Mouse (Mus musculus): ENCODE measurements around the gene Cdc5l. TPM values are rescaled to one million over a fixed set of nuclear protein-coding genes. Genes with fewer than 3 reads are reported as not detected.

Cdc5l gene
- polyA plus RNA-seq, 1 experiment = 28.3 TPM

DNA sequence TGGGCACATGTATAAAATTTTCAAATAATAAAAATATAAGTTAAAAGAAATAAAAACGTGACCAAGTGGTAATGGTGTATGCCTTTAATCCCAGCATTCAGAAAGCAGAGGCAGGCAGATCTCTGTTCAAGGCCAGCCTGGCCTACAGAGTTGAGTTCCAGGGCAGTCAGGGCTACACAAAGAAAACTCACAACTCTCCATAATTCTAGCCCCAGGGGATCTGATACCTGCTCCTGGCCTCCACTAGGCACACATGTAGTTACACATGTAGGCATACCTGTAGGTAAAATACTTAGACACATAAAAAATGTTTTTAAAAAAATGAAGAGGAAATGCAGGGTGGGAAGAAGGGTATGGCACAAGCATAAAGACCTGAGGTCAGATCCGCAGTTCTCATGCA is 21.3 kb upstream of the Cdc5l start:
- Histone ChIP-seq H3K79me3 (ENCODE audit: low read depth) (no peaks in the 10 kb centered on the region), H3K79me2 (ENCODE audit: control insufficient read depth, insufficient read depth) (no peaks in the 10 kb centered on the region), H3ac (ENCODE audit: control insufficient read depth, insufficient read length, low read depth) (no peak overlapping the region), H3K4me3 (ENCODE audit: insufficient read depth, poor library complexity, severe bottlenecking) (no peak overlapping the region), H3K27me3 (ENCODE audit: control insufficient read depth, insufficient read depth, insufficient read length) (no peaks in the 10 kb centered on the region), H3K36me3 (ENCODE audit: control insufficient read depth, insufficient read depth) (no peaks in the 10 kb centered on the region)
- TF ChIP-seq CEBPB (IDR thresholded peaks at IDR 0.05; ENCODE audit: low read depth) (no peak), MAX (IDR thresholded peaks at IDR 0.05) (no peak), USF1 (IDR thresholded peaks at IDR 0.05; ENCODE audit: low read depth) (no peak), MYOG (IDR thresholded peaks at IDR 0.05; ENCODE audit: control insufficient read depth, extremely low read depth, insufficient read length) (no peak), MYOD1 (IDR thresholded peaks at IDR 0.05; ENCODE audit: control insufficient read depth, insufficient read length, low read depth) (no peak), FOSL1 (IDR thresholded peaks at IDR 0.05; ENCODE audit: insufficient read depth, low read length, poor library complexity, severe bottlenecking) (no peak), CTCF (IDR thresholded peaks at IDR 0.05; ENCODE audit: control insufficient read depth, insufficient read depth, insufficient read length) (no peak)

DNA sequence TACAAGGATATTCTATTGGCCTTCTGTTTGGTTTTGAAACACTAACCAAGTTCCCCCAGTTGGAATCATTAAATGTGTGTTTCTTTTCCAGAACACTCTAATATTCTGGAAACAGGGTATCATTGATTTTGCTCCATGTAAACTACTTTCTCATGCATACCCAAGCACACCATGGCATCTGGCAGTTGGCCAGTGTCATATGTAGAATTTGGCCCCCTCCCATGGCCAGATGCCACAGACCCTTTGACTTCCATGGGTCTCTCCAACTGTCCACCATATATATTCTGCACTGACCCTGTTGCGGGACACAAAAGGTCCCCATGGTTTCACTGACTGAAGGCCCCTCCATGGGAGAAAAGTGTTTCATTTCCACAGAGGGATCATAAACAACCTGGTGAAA is 18.7 kb upstream of the Cdc5l start:
- no peaks in the 10 kb centered on the region for H3K79me2 ChIP-seq (ENCODE audit: control insufficient read depth, insufficient read depth)
- no peaks in the 10 kb centered on the region for H3K79me3 ChIP-seq (ENCODE audit: low read depth)
- H3K36me3 ChIP-seq (ENCODE audit: control insufficient read depth, insufficient read depth) = peaks cover 4% of the 10 kb centered on the region
- H3K27me3 ChIP-seq (ENCODE audit: control insufficient read depth, insufficient read depth, insufficient read length) = no peaks in the 10 kb centered on the region
- H3K4me3 ChIP-seq (ENCODE audit: insufficient read depth, poor library complexity, severe bottlenecking) = no peak overlapping the region
- no peak for TF ChIP-seq CTCF (IDR thresholded peaks at IDR 0.05; ENCODE audit: control insufficient read depth, insufficient read depth, insufficient read length)
- TF ChIP-seq CEBPB (IDR thresholded peaks at IDR 0.05; ENCODE audit: low read depth) = no peak
- no peak for TF ChIP-seq MYOD1 (IDR thresholded peaks at IDR 0.05; ENCODE audit: control insufficient read depth, insufficient read length, low read depth)
- TF ChIP-seq FOSL1 (IDR thresholded peaks at IDR 0.05; ENCODE audit: insufficient read depth, low read length, poor library complexity, severe bottlenecking) = no peak
- TF ChIP-seq MYOG (IDR thresholded peaks at IDR 0.05; ENCODE audit: control insufficient read depth, extremely low read depth, insufficient read length) = no peak
- no peak for TF ChIP-seq USF1 (IDR thresholded peaks at IDR 0.05; ENCODE audit: low read depth)
- TF ChIP-seq MAX (IDR thresholded peaks at IDR 0.05) = no peak
- no peak overlapping the region for H3ac ChIP-seq (ENCODE audit: control insufficient read depth, insufficient read length, low read depth)

GRCm38 (mm10) chr17:45450153-45450552 is 16.6 kb upstream of the Cdc5l start:
- no peaks in the 10 kb centered on the region for H3K79me3 ChIP-seq (ENCODE audit: low read depth)
- no peak overlapping the region for H3ac ChIP-seq (ENCODE audit: control insufficient read depth, insufficient read length, low read depth)
- TF ChIP-seq MAX (IDR thresholded peaks at IDR 0.05) (no peak), MYOG (IDR thresholded peaks at IDR 0.05; ENCODE audit: control insufficient read depth, extremely low read depth, insufficient read length) (no peak), CTCF (IDR thresholded peaks at IDR 0.05; ENCODE audit: control insufficient read depth, insufficient read depth, insufficient read length) (no peak)
- no peaks in the 10 kb centered on the region for H3K27me3 ChIP-seq (ENCODE audit: control insufficient read depth, insufficient read depth, insufficient read length)
- peaks cover 4% of the 10 kb centered on the region for H3K36me3 ChIP-seq (ENCODE audit: control insufficient read depth, insufficient read depth)
- no peaks in the 10 kb centered on the region for H3K79me2 ChIP-seq (ENCODE audit: control insufficient read depth, insufficient read depth)
- H3K4me3 ChIP-seq (ENCODE audit: insufficient read depth, poor library complexity, severe bottlenecking) = no peak overlapping the region

DNA sequence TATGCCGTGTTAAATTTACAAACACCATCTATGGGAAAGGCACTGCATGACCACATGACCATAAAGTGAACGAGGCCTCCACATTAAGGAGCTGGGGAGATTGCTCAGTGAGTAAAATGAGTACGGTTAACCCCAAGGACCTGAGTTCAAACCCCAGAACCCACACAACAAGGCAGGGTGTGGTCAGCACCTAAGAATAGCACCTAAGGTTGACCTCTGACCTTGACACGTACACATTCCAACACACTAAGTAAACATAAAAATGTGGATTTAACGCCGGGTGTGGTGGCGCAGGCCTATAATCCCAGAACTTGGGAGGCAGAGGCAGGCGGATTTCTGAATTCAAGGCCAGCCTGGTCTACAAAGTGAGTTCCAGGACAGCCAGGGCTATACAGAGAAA is 16.0 kb upstream of the Cdc5l start:
- no peak overlapping the region for H3K4me3 ChIP-seq (ENCODE audit: insufficient read depth, poor library complexity, severe bottlenecking)
- H3K27me3 ChIP-seq (ENCODE audit: control insufficient read depth, insufficient read depth, insufficient read length) = no peaks in the 10 kb centered on the region
- H3K79me2 ChIP-seq (ENCODE audit: control insufficient read depth, insufficient read depth) = no peaks in the 10 kb centered on the region
- TF ChIP-seq USF1 (IDR thresholded peaks at IDR 0.05; ENCODE audit: low read depth) (no peak), CEBPB (IDR thresholded peaks at IDR 0.05; ENCODE audit: low read depth) (no peak), FOSL1 (IDR thresholded peaks at IDR 0.05; ENCODE audit: insufficient read depth, low read length, poor library complexity, severe bottlenecking) (no peak), CTCF (IDR thresholded peaks at IDR 0.05; ENCODE audit: control insufficient read depth, insufficient read depth, insufficient read length) (no peak), MYOD1 (IDR thresholded peaks at IDR 0.05; ENCODE audit: control insufficient read depth, insufficient read length, low read depth) (no peak), MAX (IDR thresholded peaks at IDR 0.05) (no peak), MYOG (IDR thresholded peaks at IDR 0.05; ENCODE audit: control insufficient read depth, extremely low read depth, insufficient read length) (no peak)
- H3K36me3 ChIP-seq (ENCODE audit: control insufficient read depth, insufficient read depth) = peaks cover 4% of the 10 kb centered on the region
- no peaks in the 10 kb centered on the region for H3K79me3 ChIP-seq (ENCODE audit: low read depth)
- H3ac ChIP-seq (ENCODE audit: control insufficient read depth, insufficient read length, low read depth) = no peak overlapping the region

DNA sequence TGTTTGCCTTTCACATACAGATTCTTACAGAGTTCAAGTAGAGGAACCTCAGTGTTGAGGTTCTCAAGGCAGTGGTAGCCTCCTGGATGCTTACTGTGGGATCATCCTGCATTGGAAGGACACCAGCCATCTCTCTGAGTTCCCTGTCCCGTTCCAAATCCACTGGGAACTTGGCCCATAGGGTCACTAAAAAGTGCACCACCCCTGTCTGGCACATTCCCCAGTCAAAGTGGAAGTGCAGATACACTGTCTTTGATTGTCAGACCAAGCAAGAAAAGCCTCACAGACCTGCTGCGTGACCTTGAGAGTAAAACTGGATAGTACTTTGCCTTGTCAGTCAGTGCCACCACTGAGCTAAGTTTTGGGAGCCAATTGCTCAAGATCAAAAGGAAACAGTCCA is 13.5 kb upstream of the Cdc5l start:
- H3K79me3 ChIP-seq (ENCODE audit: low read depth) = no peaks in the 10 kb centered on the region
- no peak for TF ChIP-seq FOSL1 (IDR thresholded peaks at IDR 0.05; ENCODE audit: insufficient read depth, low read length, poor library complexity, severe bottlenecking)
- no peak for TF ChIP-seq MYOD1 (IDR thresholded peaks at IDR 0.05; ENCODE audit: control insufficient read depth, insufficient read length, low read depth)
- no peak for TF ChIP-seq MAX (IDR thresholded peaks at IDR 0.05)
- no peak for TF ChIP-seq CTCF (IDR thresholded peaks at IDR 0.05; ENCODE audit: control insufficient read depth, insufficient read depth, insufficient read length)
- no peak for TF ChIP-seq MYOG (IDR thresholded peaks at IDR 0.05; ENCODE audit: control insufficient read depth, extremely low read depth, insufficient read length)
- no peak for TF ChIP-seq USF1 (IDR thresholded peaks at IDR 0.05; ENCODE audit: low read depth)
- no peak for TF ChIP-seq CEBPB (IDR thresholded peaks at IDR 0.05; ENCODE audit: low read depth)
- no peak overlapping the region for H3ac ChIP-seq (ENCODE audit: control insufficient read depth, insufficient read length, low read depth)
- H3K79me2 ChIP-seq (ENCODE audit: control insufficient read depth, insufficient read depth) = no peaks in the 10 kb centered on the region
- no peaks in the 10 kb centered on the region for H3K27me3 ChIP-seq (ENCODE audit: control insufficient read depth, insufficient read depth, insufficient read length)
- no peak overlapping the region for H3K4me3 ChIP-seq (ENCODE audit: insufficient read depth, poor library complexity, severe bottlenecking)
- peaks cover 4% of the 10 kb centered on the region for H3K36me3 ChIP-seq (ENCODE audit: control insufficient read depth, insufficient read depth)

DNA sequence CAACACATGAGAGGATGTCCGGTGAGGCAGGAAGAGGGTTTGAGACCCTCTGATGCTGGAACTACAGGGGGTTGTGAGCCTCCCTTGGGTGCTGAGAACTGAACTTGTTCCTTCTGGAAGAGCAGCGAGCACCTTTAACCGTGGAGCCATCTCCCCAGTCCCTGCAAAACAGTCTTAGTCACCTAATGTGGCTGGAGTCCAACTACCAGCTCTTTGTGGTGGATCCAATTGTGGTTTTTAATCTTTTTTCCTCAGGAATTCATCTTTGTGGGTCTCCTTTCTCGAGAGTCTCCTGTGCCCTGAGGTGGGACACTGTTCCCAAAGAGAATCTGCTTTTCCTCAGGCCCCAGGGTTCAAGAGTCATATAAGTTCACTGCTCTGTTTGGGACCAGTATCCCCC is 12.4 kb upstream of the Cdc5l start:
- no peaks in the 10 kb centered on the region for H3K79me3 ChIP-seq (ENCODE audit: low read depth)
- TF ChIP-seq CEBPB (IDR thresholded peaks at IDR 0.05; ENCODE audit: low read depth) = no peak
- no peak for TF ChIP-seq USF1 (IDR thresholded peaks at IDR 0.05; ENCODE audit: low read depth)
- no peak for TF ChIP-seq MYOG (IDR thresholded peaks at IDR 0.05; ENCODE audit: control insufficient read depth, extremely low read depth, insufficient read length)
- no peak for TF ChIP-seq FOSL1 (IDR thresholded peaks at IDR 0.05; ENCODE audit: insufficient read depth, low read length, poor library complexity, severe bottlenecking)
- no peak for TF ChIP-seq MYOD1 (IDR thresholded peaks at IDR 0.05; ENCODE audit: control insufficient read depth, insufficient read length, low read depth)
- no peak for TF ChIP-seq CTCF (IDR thresholded peaks at IDR 0.05; ENCODE audit: control insufficient read depth, insufficient read depth, insufficient read length)
- TF ChIP-seq MAX (IDR thresholded peaks at IDR 0.05) = no peak
- no peaks in the 10 kb centered on the region for H3K27me3 ChIP-seq (ENCODE audit: control insufficient read depth, insufficient read depth, insufficient read length)
- no peak overlapping the region for H3K4me3 ChIP-seq (ENCODE audit: insufficient read depth, poor library complexity, severe bottlenecking)
- H3K79me2 ChIP-seq (ENCODE audit: control insufficient read depth, insufficient read depth) = no peaks in the 10 kb centered on the region
- peaks cover 4% of the 10 kb centered on the region for H3K36me3 ChIP-seq (ENCODE audit: control insufficient read depth, insufficient read depth)
- H3ac ChIP-seq (ENCODE audit: control insufficient read depth, insufficient read length, low read depth) = no peak overlapping the region
